Mouse (Mus musculus): ENCODE measurements around the gene Hs3st5.
A peak's percentile ranks its signal among the peaks of the same experiment; 100 is the strongest.
"Not testable (repeated sequence)": the region's sequence is repeated elsewhere in the genome, so short reads cannot be mapped to it uniquely, and the experiment has no call there.

Hs3st5 gene

DNA sequence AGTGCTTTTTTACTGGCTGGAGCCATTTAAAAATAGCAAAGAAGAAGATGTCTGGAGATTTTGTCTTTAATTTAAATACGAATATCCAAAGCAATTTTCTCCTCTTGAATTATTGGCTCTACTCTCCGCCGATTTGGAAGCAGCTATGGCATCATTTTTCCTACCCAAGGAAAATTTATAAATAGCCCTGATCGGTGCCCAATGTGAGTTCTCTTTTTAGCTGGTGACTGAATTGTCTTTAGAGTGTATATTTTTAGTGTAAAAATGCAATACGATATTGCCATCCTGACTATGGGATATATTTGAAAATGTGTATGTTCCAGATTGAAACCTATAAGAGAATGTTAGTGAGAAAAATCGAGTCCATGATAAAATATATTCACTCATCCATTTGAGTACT lies 51.1 kb downstream of the Hs3st5 start:
- no peak for DNase-seq (ENCODE audit: low spot score)

DNA sequence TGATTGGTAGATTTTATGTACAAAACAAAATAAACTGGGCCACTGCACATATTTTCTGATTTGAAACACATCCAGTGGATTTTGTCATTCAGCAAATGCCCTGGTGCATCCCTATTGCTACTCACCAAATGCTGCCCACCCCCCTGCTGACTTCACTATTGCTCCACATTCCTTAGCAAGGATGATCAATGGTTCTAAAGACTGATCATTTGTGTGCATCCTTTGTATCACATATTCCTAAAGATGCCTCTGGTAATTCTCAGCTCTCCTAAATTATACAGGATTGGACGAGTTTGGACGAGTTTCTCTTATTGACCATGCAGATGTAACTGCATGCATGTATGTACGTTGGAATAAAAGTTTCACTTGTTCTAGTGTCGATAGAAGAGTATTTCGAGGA lies 52.1 kb downstream of the Hs3st5 start:
- no peak for DNase-seq (ENCODE audit: low spot score)

DNA sequence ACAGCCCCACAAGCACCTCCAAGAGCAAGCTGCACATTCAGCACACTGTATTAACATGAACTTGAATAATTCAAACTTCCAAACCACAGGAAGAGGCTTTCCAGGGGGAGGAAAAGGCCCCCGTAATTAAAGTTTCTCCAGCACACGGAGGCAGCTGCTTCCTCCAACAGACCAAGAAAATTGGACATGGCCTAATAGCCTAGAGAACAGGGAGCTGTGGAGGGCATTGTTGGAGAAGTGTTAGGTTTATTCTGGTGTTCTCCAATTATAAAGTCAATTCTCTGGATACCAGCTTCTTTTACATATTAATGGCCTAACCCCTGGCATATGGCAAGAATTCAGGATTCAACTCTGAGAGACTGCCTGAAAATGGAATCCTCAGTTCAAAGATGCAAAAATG lies 60.6 kb downstream of the Hs3st5 start:
- DNase-seq (ENCODE audit: low spot score), result no peak

DNA sequence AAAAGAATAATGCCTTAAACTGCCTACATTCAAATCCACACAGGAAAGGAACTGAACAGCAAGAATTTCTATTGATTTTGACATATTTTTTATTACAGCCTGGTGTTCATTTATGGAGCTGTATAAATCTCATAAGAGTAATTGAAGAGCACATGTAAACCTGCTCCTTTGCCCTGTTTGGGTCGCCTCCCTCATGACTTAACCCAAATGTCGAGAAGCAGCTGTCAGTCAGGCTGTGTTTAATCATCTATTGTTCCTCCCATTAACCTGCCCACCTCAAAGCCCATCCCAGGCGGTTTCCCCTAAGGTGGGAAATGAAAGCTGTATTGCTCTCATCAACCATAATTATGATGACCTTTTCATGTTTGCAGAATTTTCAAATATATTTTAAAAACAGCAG lies 65.9 kb downstream of the Hs3st5 start:
- DNase-seq (ENCODE audit: low spot score), result no peak

DNA sequence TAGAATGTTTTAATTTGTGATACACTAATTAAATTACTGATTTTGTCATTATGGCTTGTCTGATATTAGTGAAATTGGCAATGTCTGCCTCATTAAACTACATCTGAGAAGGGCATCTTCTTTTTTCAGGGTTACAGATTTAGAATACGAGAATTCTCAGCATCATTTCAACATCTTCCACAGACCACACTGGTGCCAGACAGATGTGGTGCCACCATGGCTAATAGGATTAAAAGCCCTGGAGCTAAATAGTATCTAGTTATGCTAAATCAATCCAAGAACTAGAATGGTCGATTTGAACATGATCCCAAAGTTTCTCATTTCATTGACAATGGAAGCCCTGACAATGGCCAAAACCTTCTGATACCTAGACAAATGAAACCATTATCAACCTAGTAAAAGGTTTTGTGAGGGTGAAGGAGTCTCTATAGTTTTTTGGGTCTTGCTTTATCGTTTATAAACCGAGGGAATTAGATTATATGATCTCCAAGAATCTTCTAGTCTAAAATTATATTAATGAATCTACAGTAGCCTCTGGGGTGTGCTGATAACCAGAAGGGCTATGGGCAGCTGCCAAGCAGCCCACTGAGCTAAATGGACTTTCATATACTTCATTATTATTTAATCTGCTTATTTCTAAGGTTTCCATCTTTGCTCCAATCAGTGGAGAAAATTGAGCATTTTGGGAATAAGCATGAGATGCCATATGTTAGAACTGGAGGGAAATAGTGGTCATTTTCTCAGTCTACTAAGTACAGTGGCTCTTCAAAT lies 71.9 kb downstream of the Hs3st5 start:
- DNase-seq (ENCODE audit: low spot score), result no peak

DNA sequence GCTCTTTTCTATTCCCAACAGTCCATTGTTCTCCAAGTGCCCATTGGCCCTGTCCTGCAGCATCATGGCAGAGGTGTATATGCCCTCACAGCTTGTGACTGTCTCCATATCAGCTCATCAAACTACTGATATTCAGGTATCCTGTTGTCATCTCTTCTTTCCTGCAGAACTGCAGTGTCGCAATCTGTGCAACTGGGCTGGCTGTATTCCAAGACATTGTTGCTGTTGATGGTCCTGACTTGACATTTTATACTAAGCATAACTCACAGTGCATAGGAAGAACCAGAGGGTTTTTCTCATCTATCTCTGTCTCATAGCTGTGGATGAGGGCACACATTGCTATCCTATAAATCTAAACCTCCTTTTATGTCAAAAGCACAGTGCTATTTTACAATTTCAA lies 103.8 kb downstream of the Hs3st5 start:
- no peak for DNase-seq (ENCODE audit: low spot score)

DNA sequence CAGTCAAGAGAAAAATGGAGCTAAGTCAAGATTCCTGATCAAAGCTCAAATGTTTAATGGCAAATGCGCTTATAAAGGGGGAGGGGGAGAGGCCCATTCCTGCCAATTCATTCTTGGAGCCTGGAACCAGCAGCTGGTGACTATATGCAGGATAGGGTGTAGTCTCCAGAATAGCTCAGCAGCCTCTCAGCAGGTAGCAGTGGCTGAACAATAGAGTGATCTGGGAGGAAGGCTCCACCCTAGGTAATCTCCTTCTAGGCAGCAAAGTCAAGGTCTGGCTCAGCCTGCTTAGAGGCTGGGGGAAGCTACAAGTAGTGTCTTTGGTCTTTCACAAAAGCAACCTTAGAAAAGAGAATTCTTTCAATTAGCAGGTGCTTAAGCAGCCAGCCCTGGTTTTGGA lies 104.8 kb downstream of the Hs3st5 start:
- DNase-seq (ENCODE audit: low spot score), result not testable (repeated sequence)

DNA sequence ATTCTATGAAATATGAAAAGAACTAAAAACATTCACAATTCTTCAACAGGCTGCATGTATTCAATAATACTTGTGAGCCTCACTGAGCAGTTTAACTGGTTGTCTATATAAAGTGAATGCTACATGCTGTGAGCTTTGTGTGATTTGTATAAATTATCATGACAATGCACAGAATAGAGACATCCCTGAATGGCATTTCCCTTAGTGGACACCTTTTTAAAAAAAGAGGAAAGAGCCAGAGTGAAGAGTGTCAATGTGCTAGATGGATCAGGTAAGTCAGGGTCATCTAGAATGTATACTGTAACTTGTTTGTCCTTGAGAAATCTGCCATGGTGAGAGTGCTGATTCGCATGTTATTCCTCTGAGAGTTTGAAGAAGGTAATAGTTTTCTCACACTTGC lies 116.4 kb downstream of the Hs3st5 start:
- DNase-seq (ENCODE audit: low spot score), result no peak

DNA sequence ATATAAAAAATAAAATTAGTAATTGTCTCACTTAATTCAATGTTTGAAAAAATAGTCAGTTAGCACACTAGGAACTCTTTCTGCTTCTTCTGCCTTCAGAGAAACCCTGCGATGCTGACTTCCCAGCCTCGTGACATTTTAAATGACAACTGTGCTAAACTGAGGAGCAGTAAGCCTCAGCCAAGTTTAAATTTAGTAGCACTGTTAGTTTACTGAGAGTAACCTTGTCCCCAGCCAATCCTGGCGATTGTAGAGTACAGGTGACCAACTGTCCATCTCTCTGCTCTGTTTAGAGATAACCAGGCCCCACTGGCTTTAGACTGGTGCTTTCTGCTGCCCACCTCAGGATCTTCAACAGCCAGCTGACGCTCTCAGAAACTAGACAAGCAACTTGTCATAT lies 121.3 kb downstream of the Hs3st5 start:
- no peak for DNase-seq (ENCODE audit: low spot score)

DNA sequence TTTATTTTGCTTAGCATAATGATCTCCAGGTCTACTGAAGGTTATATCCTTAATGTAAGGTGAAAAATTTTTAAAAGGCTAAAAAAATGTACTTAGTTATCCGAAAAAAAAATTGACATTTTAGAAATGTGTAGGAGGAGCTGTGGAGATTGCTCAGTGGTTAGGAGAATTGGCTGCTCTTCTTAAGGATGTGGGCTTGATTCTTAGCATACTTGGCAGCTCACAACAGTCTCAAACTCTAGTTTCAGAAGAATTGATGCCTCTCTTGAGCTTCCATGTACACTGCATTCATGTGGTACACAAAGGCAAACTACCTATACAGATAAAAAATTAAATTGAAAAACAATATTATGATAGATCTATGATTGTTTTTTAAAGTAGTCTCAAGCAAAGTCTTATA lies 125.1 kb downstream of the Hs3st5 start:
- no peak for DNase-seq (ENCODE audit: low spot score)

DNA sequence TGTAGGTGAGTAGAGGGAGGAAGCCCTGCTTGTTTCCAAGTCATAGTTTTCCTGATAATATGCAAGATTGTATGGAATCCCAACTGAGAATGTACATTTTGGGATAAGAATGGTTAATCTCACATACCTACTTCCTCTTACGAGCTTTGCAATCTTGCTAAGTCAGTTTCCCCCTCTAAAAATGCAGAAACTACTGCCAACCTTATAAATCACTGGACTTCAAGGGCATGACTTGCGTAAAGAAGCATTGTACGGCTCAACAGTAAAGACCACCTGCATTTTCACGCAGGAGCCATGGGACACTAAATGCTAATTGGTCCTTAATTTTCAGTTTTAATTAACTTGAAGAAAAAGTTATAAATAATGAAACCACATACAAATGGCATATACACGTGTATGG lies 144.0 kb downstream of the Hs3st5 start:
- DNase-seq (ENCODE audit: low spot score), result no peak

DNA sequence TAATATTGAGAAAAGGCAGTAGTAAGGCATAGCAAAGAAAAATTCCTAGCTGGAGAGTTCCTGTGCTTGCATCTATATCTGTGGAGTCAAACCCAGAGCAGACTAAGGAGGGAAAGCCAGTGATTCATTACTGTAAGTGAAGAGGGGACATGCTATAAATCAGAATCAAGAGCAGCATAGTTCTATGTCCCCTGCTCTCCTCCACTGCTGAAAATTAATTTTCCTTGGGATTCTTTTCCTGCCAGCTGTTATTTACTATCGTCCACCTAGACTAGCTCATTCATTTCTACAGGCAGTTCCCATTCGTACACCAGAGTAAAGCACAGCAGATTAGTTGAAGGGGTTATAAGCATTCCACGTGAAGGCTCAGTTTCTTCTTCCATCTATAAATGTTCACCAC lies 207.4 kb downstream of the Hs3st5 start:
- no peak for DNase-seq (ENCODE audit: low spot score)

DNA sequence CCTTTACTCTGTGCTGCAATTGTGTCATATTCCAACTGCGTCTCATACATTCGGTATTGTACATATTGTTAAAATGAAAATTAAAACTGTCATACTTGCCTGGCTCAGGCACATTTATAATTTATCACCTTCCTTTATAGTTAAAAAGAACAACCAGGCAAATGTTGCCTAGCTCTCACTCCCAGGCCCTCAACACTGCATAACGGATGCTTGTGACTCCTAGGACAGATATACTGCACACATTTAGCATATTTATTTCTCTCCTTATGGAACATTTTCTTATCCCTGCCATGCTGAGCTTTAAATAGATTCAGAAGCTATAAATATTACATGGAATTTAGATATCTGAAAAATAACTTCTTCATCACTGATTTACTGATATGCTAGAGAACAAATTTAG lies 219.6 kb downstream of the Hs3st5 start:
- DNase-seq (ENCODE audit: low spot score), result no peak

DNA sequence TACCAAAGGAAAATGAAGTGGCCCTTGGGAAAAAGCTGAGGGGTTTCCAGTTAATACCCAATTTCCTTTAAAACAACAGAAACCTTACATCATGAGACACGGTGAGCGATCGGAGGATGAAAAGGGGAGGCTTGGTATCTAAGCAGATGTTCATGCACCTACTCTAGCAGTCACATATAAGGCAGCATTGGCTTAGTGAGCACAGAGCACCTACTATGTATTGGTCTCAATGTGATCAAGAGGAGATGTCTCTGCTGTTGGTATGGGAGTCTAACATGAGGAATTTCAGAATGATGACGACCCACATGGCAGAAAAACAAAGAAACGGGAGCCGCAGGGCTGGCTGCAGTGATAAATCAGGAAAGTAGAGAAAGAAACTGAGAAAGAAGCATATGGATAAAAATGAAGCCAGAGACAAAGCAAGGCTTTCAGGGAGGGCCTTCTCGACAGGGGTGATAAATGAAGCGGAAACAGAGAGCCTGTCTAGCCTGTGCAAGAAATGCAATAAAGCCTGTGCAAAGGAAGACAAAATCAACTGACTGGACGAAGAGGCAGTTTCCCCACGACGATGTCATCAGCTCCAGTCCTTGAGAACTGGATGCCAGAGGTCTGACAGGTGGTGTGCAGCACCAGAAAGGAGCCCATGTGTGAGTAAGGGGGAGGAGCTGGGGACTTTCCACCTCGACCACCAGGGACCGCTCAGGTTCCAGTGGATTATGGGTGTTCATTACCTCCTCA lies 222.9 kb downstream of the Hs3st5 start:
- DNase-seq (ENCODE audit: low spot score), result no peak

DNA sequence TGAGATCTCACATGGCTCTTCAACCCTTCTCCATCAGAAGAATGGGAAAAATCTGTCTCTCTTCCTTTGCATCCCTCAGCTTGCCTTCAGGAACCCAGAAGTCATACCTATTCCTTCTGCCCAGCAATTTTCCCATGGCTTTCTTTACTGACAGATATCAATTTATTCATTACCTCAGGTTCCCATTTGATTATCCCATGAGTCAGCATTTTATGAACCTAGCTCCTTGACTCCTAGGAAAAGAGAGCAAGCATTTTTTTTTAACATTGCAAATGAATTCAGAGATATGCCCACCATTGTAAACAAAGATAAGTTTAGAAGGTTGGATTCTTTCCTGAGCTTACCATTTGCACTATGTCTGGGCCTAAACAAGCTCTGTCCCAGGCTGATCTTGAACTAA lies 232.8 kb downstream of the Hs3st5 start:
- DNase-seq (ENCODE audit: low spot score), result no peak

DNA sequence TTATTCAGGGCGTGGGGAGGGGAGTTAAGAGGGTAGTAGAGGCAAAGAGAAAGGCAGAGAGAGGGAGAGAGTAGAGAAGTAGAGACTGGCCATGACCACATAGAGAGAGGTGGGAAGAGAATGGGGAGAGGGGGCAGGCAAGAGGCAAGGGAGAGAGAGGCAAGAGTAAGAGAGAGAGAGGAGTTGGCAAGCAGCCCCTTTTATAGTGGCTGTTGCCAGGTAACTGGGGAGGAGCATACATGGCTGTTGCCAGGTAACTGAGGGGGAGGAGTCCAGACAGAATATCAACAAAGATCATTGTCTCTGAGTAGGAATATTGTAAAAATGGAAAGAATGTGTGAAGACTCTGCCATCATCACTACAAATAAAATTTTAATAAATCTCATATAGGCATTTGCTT lies 243.4 kb downstream of the Hs3st5 start:
- no peak for DNase-seq (ENCODE audit: low spot score)

DNA sequence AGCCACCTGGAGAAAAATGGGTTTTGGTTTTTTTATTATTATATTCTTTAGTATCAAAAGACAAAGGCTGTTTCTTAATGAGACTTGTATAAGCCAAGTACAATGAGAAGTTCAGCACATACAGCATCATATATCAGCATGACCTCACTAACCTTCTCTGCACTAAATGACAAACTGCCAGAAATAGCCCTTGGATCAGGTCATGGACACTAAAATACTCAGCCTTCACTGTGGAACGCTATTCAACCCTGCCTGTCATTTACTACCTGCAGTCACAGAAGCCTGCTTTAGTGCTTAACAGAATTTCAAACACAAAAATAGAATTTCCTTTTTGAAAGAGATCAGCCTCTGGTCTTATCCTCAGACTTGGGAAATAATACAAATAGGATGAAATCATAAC lies 247.9 kb downstream of the Hs3st5 start:
- no peak for DNase-seq (ENCODE audit: low spot score)

DNA sequence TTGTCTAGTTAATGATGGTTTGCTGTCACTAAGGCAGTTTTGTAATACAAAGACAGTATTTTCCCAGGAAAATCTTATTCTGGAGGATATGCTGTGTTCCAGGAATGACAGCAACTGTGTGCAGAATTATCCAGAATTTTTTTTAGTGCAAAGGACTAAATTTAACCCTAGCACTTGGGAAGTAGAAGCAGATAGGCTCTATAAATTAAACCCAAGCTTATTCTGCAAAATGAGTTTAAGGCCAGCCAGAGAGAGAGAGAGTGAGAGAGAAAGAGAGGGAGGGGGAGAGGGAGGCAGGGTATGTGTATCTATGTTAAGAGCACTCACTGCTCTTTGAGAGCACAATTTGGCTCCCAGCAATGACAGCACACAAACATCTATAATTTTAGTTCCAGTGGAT lies 267.0 kb downstream of the Hs3st5 start:
- DNase-seq (ENCODE audit: low spot score), result no peak

DNA sequence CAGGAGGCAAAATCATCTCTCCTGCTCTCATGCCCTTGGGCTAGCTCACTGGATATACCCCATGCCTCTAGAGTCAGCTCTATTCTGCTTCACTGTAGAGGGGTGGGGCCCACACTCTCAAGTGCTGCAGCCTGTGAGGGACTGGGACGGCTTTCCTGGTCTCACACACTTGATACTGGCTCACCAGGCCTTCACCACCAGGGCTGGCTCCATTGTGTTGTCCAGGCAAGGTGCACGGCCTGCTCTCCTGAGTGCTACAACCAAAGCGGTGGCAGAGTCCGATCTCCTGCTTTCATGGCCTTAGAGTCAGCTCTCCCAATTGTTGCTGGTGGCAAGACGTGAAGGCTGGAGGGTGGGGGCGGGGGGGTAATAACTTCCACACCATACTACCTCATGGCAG lies 268.3 kb downstream of the Hs3st5 start:
- DNase-seq (ENCODE audit: low spot score), result no peak

DNA sequence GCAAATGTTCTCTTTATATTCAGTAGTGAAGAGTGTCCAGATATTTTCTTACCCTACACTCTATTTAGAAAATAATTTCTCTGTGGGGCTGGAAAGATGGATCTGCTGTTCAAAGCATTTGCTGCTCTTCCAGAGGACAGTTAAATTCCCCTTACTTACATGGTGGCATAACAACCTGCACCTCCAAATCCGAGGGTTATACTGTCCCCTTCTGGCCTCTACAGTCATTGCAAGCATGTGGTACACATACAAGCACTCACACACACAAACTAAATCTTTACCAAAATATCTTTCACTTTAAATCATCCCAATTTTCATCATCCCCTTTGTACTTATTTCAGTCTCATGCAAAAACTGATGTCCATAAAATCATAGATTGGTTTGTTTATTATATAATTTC lies 275.0 kb downstream of the Hs3st5 start:
- DNase-seq (ENCODE audit: low spot score), result no peak

DNA sequence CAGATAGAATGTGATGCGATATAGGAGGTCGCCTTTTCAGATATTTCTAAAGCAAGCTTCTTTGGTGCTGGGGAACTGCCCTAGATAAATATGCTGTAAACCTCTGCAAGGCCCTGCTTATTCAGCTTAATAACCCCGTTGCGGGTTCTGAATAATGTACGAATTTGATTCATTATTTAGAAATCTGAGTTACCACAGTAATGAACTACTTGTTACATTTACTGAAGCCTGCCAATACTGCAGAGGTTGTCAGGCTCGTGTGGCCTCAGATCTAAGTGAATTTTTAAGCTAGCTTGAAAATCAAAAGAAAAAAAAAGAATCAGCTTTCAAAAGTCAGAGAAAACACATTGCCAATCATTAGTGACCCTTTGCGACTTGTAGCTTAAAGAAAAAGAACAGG lies 280.4 kb downstream of the Hs3st5 start:
- no peak for DNase-seq (ENCODE audit: low spot score)

DNA sequence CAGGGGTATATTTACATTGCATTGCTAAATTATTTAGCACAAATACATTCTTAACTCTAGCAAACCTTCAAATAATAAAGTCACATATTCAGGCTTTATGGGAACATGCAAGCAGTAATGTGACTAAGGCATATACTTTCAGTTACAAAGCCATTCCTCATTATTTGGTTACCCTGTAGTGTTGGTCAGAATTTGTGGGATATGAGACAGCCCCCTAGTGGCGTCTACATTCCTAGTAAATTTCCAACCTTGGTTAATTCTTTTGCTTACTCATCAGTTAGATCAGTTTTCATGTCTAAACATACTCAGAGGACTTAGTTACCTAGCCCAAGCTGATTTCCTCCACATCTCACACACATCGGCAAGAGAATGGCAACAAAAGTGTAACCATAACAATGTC lies 285.2 kb downstream of the Hs3st5 start:
- DNase-seq (ENCODE audit: low spot score), result peak; percentile 14

DNA sequence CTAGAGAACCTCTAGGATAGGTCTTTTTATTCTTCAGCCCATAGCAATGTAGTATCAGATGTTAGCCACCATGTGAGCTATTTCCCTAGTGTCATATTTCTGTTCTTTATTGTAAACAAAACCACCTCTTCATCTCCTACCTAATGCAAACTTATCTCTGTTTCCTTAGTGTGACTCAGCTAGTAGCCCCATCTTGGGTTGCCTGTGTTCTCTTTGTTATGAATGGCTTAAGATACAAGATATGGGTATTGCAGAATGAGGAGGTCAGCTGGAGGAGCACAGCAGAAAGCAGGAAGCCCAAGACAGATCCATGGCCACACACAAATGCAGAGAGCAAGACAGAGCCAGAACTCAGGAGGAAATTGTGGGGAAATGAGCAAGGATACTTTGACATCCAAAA lies 288.7 kb downstream of the Hs3st5 start:
- DNase-seq (ENCODE audit: low spot score), result no peak

DNA sequence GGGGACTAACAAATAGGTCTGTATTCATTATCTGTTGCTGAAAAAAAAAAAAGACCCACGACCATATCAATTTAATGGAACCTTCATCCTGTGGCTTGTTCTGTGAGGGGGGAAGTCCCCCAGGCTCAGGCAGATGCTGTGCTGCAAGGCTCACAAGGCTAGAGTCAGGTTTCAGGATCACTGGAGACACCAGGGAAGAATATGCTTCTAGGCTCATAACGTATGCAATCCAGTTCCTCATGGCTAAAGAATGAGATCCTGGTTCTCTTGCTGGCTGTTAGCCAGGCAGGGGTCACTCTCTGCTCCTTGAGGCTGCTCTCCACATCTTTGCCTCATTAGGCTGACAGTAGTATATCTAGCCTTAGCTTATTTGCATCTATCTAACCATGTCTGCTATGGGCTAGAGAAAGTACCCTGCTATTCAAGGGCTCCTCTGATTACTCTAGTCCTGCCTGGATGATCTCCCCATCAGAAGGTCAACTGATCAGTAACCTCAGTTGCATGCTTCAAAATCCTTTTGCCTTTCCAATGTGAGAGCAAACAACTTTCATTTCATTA lies 294.4 kb downstream of the Hs3st5 start:
- no peak for DNase-seq (ENCODE audit: low spot score)

Measured in layer of hippocampus, adult 11-12 months (tissue).